Mouse (Mus musculus): ENCODE results near the gene Tmc5. TPM values are rescaled to one million over a fixed set of nuclear protein-coding genes. Genes with fewer than 3 reads are reported as not detected.

Tmc5 gene
- 0.50 and 0.58 TPM in 2 replicates for polyA plus RNA-seq (2015; fragmentation: Nextera tagmentation; extraction: Ambion mirVana)

GRCm38 (mm10) chr7:118597201-118597600 lies at the start of gene Tmc5:
TSS of gene Tmc5 (plus strand) at chr7:118597297.
- Histone ChIP-seq H3K4me3 (ENCODE audit: low read length) (peak within 1 kb of the TSS; percentile 25), H3K9ac (ENCODE audit: low read length) (peak within 1 kb of the TSS; percentile 47; the same call in 1 of the 2 replicates), H3K27me3 (ENCODE audit: control insufficient read depth, insufficient read depth, low read depth, low read length) (peaks cover 47% of the 10 kb centered on the region), H3K9me3 (ENCODE audit: control insufficient read depth, low read length) (no peaks in the 10 kb centered on the region), H3K27ac (ENCODE audit: low read length) (no peak within 1 kb of the TSS), H3K4me1 (replicated peaks; ENCODE audit: control insufficient read depth, insufficient read depth, low read length) (peaks cover 19% of the 10 kb centered on the region), H3K36me3 (ENCODE audit: control insufficient read depth, insufficient read depth, low read length) (no peaks in the 10 kb centered on the region), H3K4me2 (ENCODE audit: low read depth, low read length) (peak within 1 kb of the TSS; percentile 50)
- 3% methylated on average over 23 of the region's 23 CpGs for WGBS
- peak; percentile 40; the same call in 1 of the 2 replicates for ATAC-seq (ENCODE audit: low read depth)

- 71% methylated on average over 10 of the region's 10 CpGs for WGBS
Measured at GRCm38 (mm10) chr7:118547451-118547850, 49.6 kb upstream of the Tmc5 start.

GRCm38 (mm10) chr7:118553881-118554280 lies 43.2 kb upstream of the Tmc5 start:
- no peak overlapping the region for H3K27ac ChIP-seq (ENCODE audit: low read length)
- no peaks in the 10 kb centered on the region for H3K4me1 ChIP-seq (replicated peaks; ENCODE audit: control insufficient read depth, insufficient read depth, low read length)
- no peak overlapping the region for H3K4me3 ChIP-seq (ENCODE audit: low read length)
- H3K9ac ChIP-seq (ENCODE audit: low read length): no peak overlapping the region
- no peak for ATAC-seq (ENCODE audit: low read depth)
- H3K27me3 ChIP-seq (ENCODE audit: control insufficient read depth, insufficient read depth, low read depth, low read length): no peaks in the 10 kb centered on the region
- no peak overlapping the region for H3K4me2 ChIP-seq (ENCODE audit: low read depth, low read length)
- H3K36me3 ChIP-seq (ENCODE audit: control insufficient read depth, insufficient read depth, low read length): no peaks in the 10 kb centered on the region
- WGBS: 60% methylated on average over 4 of the region's 4 CpGs
- no peaks in the 10 kb centered on the region for H3K9me3 ChIP-seq (ENCODE audit: control insufficient read depth, low read length)

More at GRCm38 (mm10) chr7:118547451-118547850, 49.6 kb upstream of the Tmc5 start:
- Histone ChIP-seq H3K27me3 (ENCODE audit: control insufficient read depth, insufficient read depth, low read depth, low read length) (no peaks in the 10 kb centered on the region), H3K4me3 (ENCODE audit: low read length) (no peak overlapping the region), H3K9ac (ENCODE audit: low read length) (no peak overlapping the region), H3K9me3 (ENCODE audit: control insufficient read depth, low read length) (no peaks in the 10 kb centered on the region), H3K4me2 (ENCODE audit: low read depth, low read length) (no peak overlapping the region), H3K4me1 (replicated peaks; ENCODE audit: control insufficient read depth, insufficient read depth, low read length) (no peaks in the 10 kb centered on the region), H3K36me3 (ENCODE audit: control insufficient read depth, insufficient read depth, low read length) (no peaks in the 10 kb centered on the region), H3K27ac (ENCODE audit: low read length) (no peak overlapping the region)
- ATAC-seq (ENCODE audit: low read depth): no peak

- 85% methylated on average over 2 of the region's 2 CpGs for WGBS
- Histone ChIP-seq H3K27ac (ENCODE audit: low read length) (no peak overlapping the region), H3K36me3 (ENCODE audit: control insufficient read depth, insufficient read depth, low read length) (no peaks in the 10 kb centered on the region), H3K9me3 (ENCODE audit: control insufficient read depth, low read length) (no peaks in the 10 kb centered on the region), H3K4me3 (ENCODE audit: low read length) (no peak overlapping the region), H3K9ac (ENCODE audit: low read length) (no peak overlapping the region), H3K27me3 (ENCODE audit: control insufficient read depth, insufficient read depth, low read depth, low read length) (no peaks in the 10 kb centered on the region), H3K4me2 (ENCODE audit: low read depth, low read length) (no peak overlapping the region), H3K4me1 (replicated peaks; ENCODE audit: control insufficient read depth, insufficient read depth, low read length) (no peaks in the 10 kb centered on the region)
- ATAC-seq (ENCODE audit: low read depth): no peak
Measured at GRCm38 (mm10) chr7:118554290-118554689, 42.8 kb upstream of the Tmc5 start.

- Histone ChIP-seq H3K4me1 (replicated peaks; ENCODE audit: control insufficient read depth, insufficient read depth, low read length) (no peaks in the 10 kb centered on the region), H3K36me3 (ENCODE audit: control insufficient read depth, insufficient read depth, low read length) (no peaks in the 10 kb centered on the region), H3K9ac (ENCODE audit: low read length) (no peak overlapping the region), H3K27me3 (ENCODE audit: control insufficient read depth, insufficient read depth, low read depth, low read length) (no peaks in the 10 kb centered on the region), H3K9me3 (ENCODE audit: control insufficient read depth, low read length) (no peaks in the 10 kb centered on the region; the same call in 1 of the 2 replicates), H3K27ac (ENCODE audit: low read length) (no peak overlapping the region), H3K4me3 (ENCODE audit: low read length) (no peak overlapping the region), H3K4me2 (ENCODE audit: low read depth, low read length) (no peak overlapping the region)
- no peak for ATAC-seq (ENCODE audit: low read depth)
- whole genome bisulfite sequencing: 88% methylated on average over 6 of the region's 6 CpGs
Measured at GRCm38 (mm10) chr7:118569121-118569543, 28.0 kb upstream of the Tmc5 start.

GRCm38 (mm10) chr7:118571350-118571749 lies 25.7 kb upstream of the Tmc5 start:
- H3K4me1 ChIP-seq (replicated peaks; ENCODE audit: control insufficient read depth, insufficient read depth, low read length): no peaks in the 10 kb centered on the region
- H3K27ac ChIP-seq (ENCODE audit: low read length): no peak overlapping the region
- no peaks in the 10 kb centered on the region for H3K36me3 ChIP-seq (ENCODE audit: control insufficient read depth, insufficient read depth, low read length)
- 54% methylated on average over 5 of the region's 5 CpGs for WGBS
- ATAC-seq (ENCODE audit: low read depth): no peak
- H3K4me3 ChIP-seq (ENCODE audit: low read length): no peak overlapping the region
- no peak overlapping the region for H3K9ac ChIP-seq (ENCODE audit: low read length)
- no peaks in the 10 kb centered on the region for H3K27me3 ChIP-seq (ENCODE audit: control insufficient read depth, insufficient read depth, low read depth, low read length)
- no peaks in the 10 kb centered on the region; the same call in 1 of the 2 replicates for H3K9me3 ChIP-seq (ENCODE audit: control insufficient read depth, low read length)
- no peak overlapping the region for H3K4me2 ChIP-seq (ENCODE audit: low read depth, low read length)

- no peak overlapping the region for H3K27ac ChIP-seq (ENCODE audit: low read length)
- no peak overlapping the region for H3K4me2 ChIP-seq (ENCODE audit: low read depth, low read length)
- H3K27me3 ChIP-seq (ENCODE audit: control insufficient read depth, insufficient read depth, low read depth, low read length): no peaks in the 10 kb centered on the region
- no peaks in the 10 kb centered on the region; the same call in 1 of the 2 replicates for H3K9me3 ChIP-seq (ENCODE audit: control insufficient read depth, low read length)
- no peak for ATAC-seq (ENCODE audit: low read depth)
- H3K4me1 ChIP-seq (replicated peaks; ENCODE audit: control insufficient read depth, insufficient read depth, low read length): no peaks in the 10 kb centered on the region
- no peak overlapping the region for H3K4me3 ChIP-seq (ENCODE audit: low read length)
- H3K36me3 ChIP-seq (ENCODE audit: control insufficient read depth, insufficient read depth, low read length): no peaks in the 10 kb centered on the region
- no peak overlapping the region for H3K9ac ChIP-seq (ENCODE audit: low read length)
- WGBS: 46% methylated on average over 5 of the region's 5 CpGs
Measured at GRCm38 (mm10) chr7:118572039-118572438, 25.1 kb upstream of the Tmc5 start.

- Histone ChIP-seq H3K27ac (ENCODE audit: low read length) (no peak overlapping the region), H3K4me1 (replicated peaks; ENCODE audit: control insufficient read depth, insufficient read depth, low read length) (no peaks in the 10 kb centered on the region), H3K4me2 (ENCODE audit: low read depth, low read length) (no peak overlapping the region), H3K9me3 (ENCODE audit: control insufficient read depth, low read length) (no peaks in the 10 kb centered on the region), H3K27me3 (ENCODE audit: control insufficient read depth, insufficient read depth, low read depth, low read length) (no peaks in the 10 kb centered on the region), H3K4me3 (ENCODE audit: low read length) (no peak overlapping the region), H3K9ac (ENCODE audit: low read length) (no peak overlapping the region), H3K36me3 (ENCODE audit: control insufficient read depth, insufficient read depth, low read length) (no peaks in the 10 kb centered on the region)
- ATAC-seq (ENCODE audit: low read depth): no peak
- 67% methylated on average over 3 of the region's 3 CpGs for WGBS
Measured at GRCm38 (mm10) chr7:118578269-118578668, 18.8 kb upstream of the Tmc5 start.

GRCm38 (mm10) chr7:118579938-118580337 lies 17.2 kb upstream of the Tmc5 start:
- no peak for ATAC-seq (ENCODE audit: low read depth)
- H3K4me1 ChIP-seq (replicated peaks; ENCODE audit: control insufficient read depth, insufficient read depth, low read length): peaks cover 11% of the 10 kb centered on the region
- no peaks in the 10 kb centered on the region for H3K9me3 ChIP-seq (ENCODE audit: control insufficient read depth, low read length)
- no peak overlapping the region for H3K27ac ChIP-seq (ENCODE audit: low read length)
- 66% methylated on average over 2 of the region's 2 CpGs for WGBS
- no peaks in the 10 kb centered on the region for H3K36me3 ChIP-seq (ENCODE audit: control insufficient read depth, insufficient read depth, low read length)
- no peak overlapping the region for H3K9ac ChIP-seq (ENCODE audit: low read length)
- no peak overlapping the region for H3K4me2 ChIP-seq (ENCODE audit: low read depth, low read length)
- no peaks in the 10 kb centered on the region for H3K27me3 ChIP-seq (ENCODE audit: control insufficient read depth, insufficient read depth, low read depth, low read length)
- no peak overlapping the region for H3K4me3 ChIP-seq (ENCODE audit: low read length)

- 15% methylated on average over 7 of the region's 7 CpGs for WGBS
- peak; percentile 42; the same call in 1 of the 2 replicates for ATAC-seq (ENCODE audit: low read depth)
- Histone ChIP-seq H3K4me3 (ENCODE audit: low read length) (peak overlapping the region; percentile 74), H3K4me2 (ENCODE audit: low read depth, low read length) (peak overlapping the region; percentile 98), H3K9me3 (ENCODE audit: control insufficient read depth, low read length) (no peaks in the 10 kb centered on the region), H3K4me1 (replicated peaks; ENCODE audit: control insufficient read depth, insufficient read depth, low read length) (peaks cover 11% of the 10 kb centered on the region), H3K27me3 (ENCODE audit: control insufficient read depth, insufficient read depth, low read depth, low read length) (no peaks in the 10 kb centered on the region), H3K9ac (ENCODE audit: low read length) (peak overlapping the region; percentile 83), H3K27ac (ENCODE audit: low read length) (peak overlapping the region; percentile 32; the same call in 1 of the 2 replicates), H3K36me3 (ENCODE audit: control insufficient read depth, insufficient read depth, low read length) (no peaks in the 10 kb centered on the region)
Measured at GRCm38 (mm10) chr7:118583821-118584220, 13.3 kb upstream of the Tmc5 start.
